Mouse (Mus musculus) forebrain, embryonic 14.5 days (tissue): Measurements from ENCODE around the gene Iffo1. TPM values are rescaled to one million over a fixed set of nuclear protein-coding genes. Genes with fewer than 3 reads are reported as not detected.

Source experiments
- ATAC-seq: fragments of 200-750 bp; cut with Nextera tagmentation; 2 replicates; pipeline ENCODE4 v1.8.0; 2017; ENCODE audit warnings: mild to moderate bottlenecking, moderate library complexity
- DNase-seq: peaks from one replicate; pipeline ENCODE4 v3.0.0-alpha.2; 2015; ENCODE audit warnings: low spot score
- H3K27ac ChIP-seq: fragments of 300-500 bp; sonication (generic); 2 replicates; pipeline ENCODE4 v1.5.1; 2014; ENCODE audit warnings: low read depth, mild to moderate bottlenecking, control low read depth, low read length, moderate library complexity
- H3K27me3 ChIP-seq: fragments of 300-500 bp; sonication (generic); replicated peaks from 2 replicates; pipeline ENCODE4 v1.6.1; 2014; ENCODE audit warnings: low read length, control low read depth, mixed read lengths; ENCODE audit not compliant: control insufficient read depth, insufficient read depth
- H3K36me3 ChIP-seq: fragments of 300-500 bp; sonication (generic); 2 replicates; pipeline ENCODE4 v1.6.1; 2014; ENCODE audit warnings: low read length, control low read depth; ENCODE audit not compliant: control insufficient read depth, insufficient read depth
- H3K4me1 ChIP-seq: fragments of 300-500 bp; sonication (generic); 2 replicates; pipeline ENCODE4 v1.6.1; 2014; ENCODE audit warnings: antibody characterized with exemption, low read length, control low read depth; ENCODE audit not compliant: control insufficient read depth, insufficient read depth
- H3K4me2 ChIP-seq: fragments of 300-500 bp; sonication (generic); 2 replicates; pipeline ENCODE4 v1.6.1; 2014; ENCODE audit warnings: mild to moderate bottlenecking, control low read depth, low read length
- H3K4me3 ChIP-seq: fragments of 300-500 bp; sonication (generic); 2 replicates; pipeline ENCODE4 v1.5.1; 2014; ENCODE audit warnings: low read depth, low read length, control low read depth
- H3K9ac ChIP-seq: fragments of 300-500 bp; sonication (generic); 2 replicates; pipeline ENCODE4 v1.6.1; 2014; ENCODE audit warnings: mild to moderate bottlenecking, low read length, control low read depth, moderate library complexity
- H3K9me3 ChIP-seq: fragments of 300-500 bp; sonication (generic); replicated peaks from 2 replicates; pipeline ENCODE4 v1.6.1; 2016; ENCODE audit warnings: low read length, control low read depth, mixed read lengths; ENCODE audit not compliant: control insufficient read depth
- WGBS: fragments of 180-500 bp; shearing (Covaris S2); extraction: QIAGEN DNeasy Blood & Tissue Kit; methylation state at CpG from one replicate; pipeline ENCODE4 v1.1.7; 2014; 5-methylcytosine and 5-hydroxymethylcytosine counted together
- polyA plus RNA-seq: library from polyadenylated mRNA; unstranded; fragments of >200 nt; fragmentation: Nextera tagmentation; extraction: Ambion mirVana; gene quantifications from 2 replicates; pipeline ENCODE4 v1.2.1, GENCODE M21; 2014

Gene Iffo1
- polyA plus RNA-seq, 1 experiment from 2014 or later: 10.8 TPM

GRCm38 (mm10) chr6:125166861-125167650, 22.0 kb downstream of the Iffo1 start:
- peak overlapping the region; percentile 91 for H3K27ac ChIP-seq
- H3K36me3 ChIP-seq: peaks cover 66% of the 10 kb centered on the region
- no peaks in the 10 kb centered on the region for H3K9me3 ChIP-seq
- H3K27me3 ChIP-seq: no peaks in the 10 kb centered on the region
- 12% methylated on average over 10 of the region's 10 CpGs for WGBS
- peaks cover 29% of the 10 kb centered on the region for H3K4me1 ChIP-seq
- DNase-seq: peak; percentile 69
- no peak for ATAC-seq
- peak overlapping the region; percentile 96 for H3K4me2 ChIP-seq
- peak overlapping the region; percentile 99 for H3K4me3 ChIP-seq
- peak overlapping the region; percentile 48; the same call in 1 of the 2 replicates for H3K9ac ChIP-seq

GRCm38 (mm10) chr6:125168086-125168485, 23.0 kb downstream of the Iffo1 start:
- 91% methylated on average over 14 of the region's 14 CpGs for WGBS
- ATAC-seq (no peak), DNase-seq (no peak)

GRCm38 (mm10) chr6:125170194-125170593, 25.2 kb downstream of the Iffo1 start:
- 88% methylated on average over 6 of the region's 6 CpGs for WGBS
- Histone ChIP-seq H3K9ac (no peak overlapping the region), H3K27me3 (no peaks in the 10 kb centered on the region), H3K36me3 (peaks cover 78% of the 10 kb centered on the region), H3K27ac (no peak overlapping the region), H3K4me2 (no peak overlapping the region), H3K4me3 (no peak overlapping the region), H3K4me1 (peaks cover 18% of the 10 kb centered on the region), H3K9me3 (no peaks in the 10 kb centered on the region)
- ATAC-seq (no peak), DNase-seq (no peak)

More at GRCm38 (mm10) chr6:125168086-125168485, 23.0 kb downstream of the Iffo1 start:
- Histone ChIP-seq H3K9me3 (no peaks in the 10 kb centered on the region), H3K27me3 (no peaks in the 10 kb centered on the region), H3K4me1 (peaks cover 29% of the 10 kb centered on the region), H3K36me3 (peaks cover 69% of the 10 kb centered on the region), H3K4me2 (no peak overlapping the region), H3K27ac (no peak overlapping the region), H3K4me3 (no peak overlapping the region), H3K9ac (no peak overlapping the region)

- no peak for DNase-seq
- Histone ChIP-seq H3K27ac (no peak overlapping the region), H3K9me3 (no peaks in the 10 kb centered on the region), H3K9ac (no peak overlapping the region), H3K4me1 (peaks cover 3% of the 10 kb centered on the region; the same call in 1 of the 2 replicates), H3K4me2 (no peak overlapping the region), H3K36me3 (peaks cover 99% of the 10 kb centered on the region), H3K4me3 (no peak overlapping the region), H3K27me3 (no peaks in the 10 kb centered on the region)
- no peak for ATAC-seq
- 95% methylated on average over 2 of the region's 2 CpGs for WGBS
These were observed 27.4 kb downstream of the Iffo1 start for GRCm38 (mm10) chr6:125172474-125172873.

GRCm38 (mm10) chr6:125173256-125173655, 28.2 kb downstream of the Iffo1 start:
- H3K9ac ChIP-seq: no peak overlapping the region
- ATAC-seq (no peak), DNase-seq (no peak)
- H3K4me2 ChIP-seq: no peak overlapping the region
- H3K36me3 ChIP-seq: peaks cover 99% of the 10 kb centered on the region
- no peak overlapping the region for H3K27ac ChIP-seq
- H3K9me3 ChIP-seq: no peaks in the 10 kb centered on the region
- H3K4me1 ChIP-seq: no peaks in the 10 kb centered on the region
- 92% methylated on average over 7 of the region's 7 CpGs for WGBS
- no peaks in the 10 kb centered on the region for H3K27me3 ChIP-seq
- H3K4me3 ChIP-seq: no peak overlapping the region

- WGBS: 91% methylated on average over 5 of the region's 5 CpGs
- ATAC-seq (no peak), DNase-seq (no peak)
- H3K4me1 ChIP-seq: no peaks in the 10 kb centered on the region
- H3K27me3 ChIP-seq: no peaks in the 10 kb centered on the region
- H3K4me3 ChIP-seq: no peak overlapping the region
- no peak overlapping the region for H3K27ac ChIP-seq
- H3K36me3 ChIP-seq: peaks cover 99% of the 10 kb centered on the region
- no peak overlapping the region for H3K4me2 ChIP-seq
- H3K9me3 ChIP-seq: no peaks in the 10 kb centered on the region
- H3K9ac ChIP-seq: no peak overlapping the region
These were observed 30.4 kb downstream of the Iffo1 start for GRCm38 (mm10) chr6:125175469-125175868.

GRCm38 (mm10) chr6:125179601-125180000, 34.6 kb downstream of the Iffo1 start:
- ATAC-seq (no peak), DNase-seq (no peak)
- Histone ChIP-seq H3K9me3 (no peaks in the 10 kb centered on the region), H3K27me3 (no peaks in the 10 kb centered on the region), H3K9ac (no peak overlapping the region), H3K4me1 (no peaks in the 10 kb centered on the region), H3K4me2 (no peak overlapping the region), H3K36me3 (peaks cover 99% of the 10 kb centered on the region), H3K27ac (no peak overlapping the region), H3K4me3 (no peak overlapping the region)
- WGBS: 92% methylated on average over 7 of the region's 7 CpGs

- Histone ChIP-seq H3K27me3 (no peaks in the 10 kb centered on the region), H3K4me2 (no peak overlapping the region), H3K4me3 (no peak overlapping the region), H3K36me3 (peaks cover 99% of the 10 kb centered on the region), H3K9me3 (no peaks in the 10 kb centered on the region), H3K27ac (no peak overlapping the region), H3K4me1 (no peaks in the 10 kb centered on the region), H3K9ac (no peak overlapping the region)
- DNase-seq (no peak), ATAC-seq (no peak)
- WGBS: 81% methylated on average over 5 of the region's 5 CpGs
These were observed 37.1 kb downstream of the Iffo1 start for GRCm38 (mm10) chr6:125182133-125182532.

- H3K36me3 ChIP-seq: peaks cover 79% of the 10 kb centered on the region
- DNase-seq: no peak
These were observed 41.2 kb downstream of the Iffo1 start for GRCm38 (mm10) chr6:125186203-125186602.

More at GRCm38 (mm10) chr6:125186203-125186602, 41.2 kb downstream of the Iffo1 start:
- 97% methylated on average over 10 of the region's 10 CpGs for WGBS
- H3K4me2 ChIP-seq: no peak overlapping the region
- no peak overlapping the region for H3K27ac ChIP-seq
- no peak overlapping the region for H3K4me3 ChIP-seq
- no peak for ATAC-seq
- no peaks in the 10 kb centered on the region for H3K9me3 ChIP-seq
- H3K4me1 ChIP-seq: 0 out of 2 replicates have a peak, but pooled peaks cover 2% of the 10 kb centered on the region
- no peak overlapping the region for H3K9ac ChIP-seq
- no peaks in the 10 kb centered on the region for H3K27me3 ChIP-seq
